Mouse (Mus musculus): ENCODE data around the gene Fam49a. TPM values are rescaled to one million over a fixed set of nuclear protein-coding genes. Genes with fewer than 3 reads are reported as not detected.
A peak's percentile ranks its signal among the peaks of the same experiment; 100 is the strongest.

Gene Fam49a
- total RNA-seq, 2 experiments from 2014 or later = 170 to 187 TPM

- no peak for DNase-seq (ENCODE audit: low spot score in 2 of 2)
These were observed 94.1 kb downstream of the Fam49a start for GRCm38 (mm10) chr12:12356048-12356447.

- DNase-seq (ENCODE audit: low spot score in 2 of 2) = no peak
These were observed 94.5 kb downstream of the Fam49a start for GRCm38 (mm10) chr12:12356463-12356862.

- DNase-seq (ENCODE audit: low spot score in 2 of 2) = no peak
These were observed 95.0 kb downstream of the Fam49a start for GRCm38 (mm10) chr12:12356946-12357345.

- no peak for DNase-seq (ENCODE audit: low spot score in 2 of 2)
These were observed 98.0 kb downstream of the Fam49a start for GRCm38 (mm10) chr12:12359923-12360322.

GRCm38 (mm10) chr12:12362371-12362770, 100.4 kb downstream of the Fam49a start:
- DNase-seq (ENCODE audit: low spot score in 2 of 2) = no peak

GRCm38 (mm10) chr12:12364201-12364600, 102.3 kb downstream of the Fam49a start:
- no peak for DNase-seq (ENCODE audit: low spot score in 2 of 2)

GRCm38 (mm10) chr12:12367423-12367822, 105.5 kb downstream of the Fam49a start:
- peak in 1 of 2 experiments; percentile 42 for DNase-seq (ENCODE audit: low spot score in 2 of 2)

GRCm38 (mm10) chr12:12373111-12373862, 111.3 kb downstream of the Fam49a start:
- DNase-seq (ENCODE audit: low spot score in 2 of 2) = no peak

- DNase-seq (ENCODE audit: low spot score in 2 of 2) = no peak
These were observed 117.1 kb downstream of the Fam49a start for GRCm38 (mm10) chr12:12379056-12379455.

GRCm38 (mm10) chr12:12389271-12389670, 127.3 kb downstream of the Fam49a start:
- no peak for DNase-seq (ENCODE audit: low spot score in 2 of 2)

- peak; percentile 51 to 85 for DNase-seq (ENCODE audit: low spot score in 2 of 2)
These were observed 134.3 kb downstream of the Fam49a start for GRCm38 (mm10) chr12:12396224-12396623.

- DNase-seq (ENCODE audit: low spot score in 2 of 2) = peak; percentile 39 to 69
These were observed 139.1 kb downstream of the Fam49a start for GRCm38 (mm10) chr12:12401051-12401465.

GRCm38 (mm10) chr12:12401504-12401903, 139.6 kb downstream of the Fam49a start:
- DNase-seq (ENCODE audit: low spot score in 2 of 2) = no peak

GRCm38 (mm10) chr12:12405491-12406110, 143.7 kb downstream of the Fam49a start:
- no peak for DNase-seq (ENCODE audit: low spot score in 2 of 2)

GRCm38 (mm10) chr12:12409044-12409443, 147.1 kb downstream of the Fam49a start:
- DNase-seq (ENCODE audit: low spot score in 2 of 2) = peak in 1 of 2 experiments; percentile 60

GRCm38 (mm10) chr12:12412674-12413073, 150.7 kb downstream of the Fam49a start:
- peak; percentile 45 to 82 for DNase-seq (ENCODE audit: low spot score in 2 of 2)

- no peak for DNase-seq (ENCODE audit: low spot score in 2 of 2)
These were observed 158.5 kb downstream of the Fam49a start for GRCm38 (mm10) chr12:12420423-12420822.

GRCm38 (mm10) chr12:12420841-12421579, 159.1 kb downstream of the Fam49a start:
- DNase-seq (ENCODE audit: low spot score in 2 of 2) = peak; percentile 67 to 89

GRCm38 (mm10) chr12:12421580-12421878, 159.6 kb downstream of the Fam49a start:
- no peak for DNase-seq (ENCODE audit: low spot score in 2 of 2)

- no peak for DNase-seq (ENCODE audit: low spot score in 2 of 2)
These were observed 163.2 kb downstream of the Fam49a start for GRCm38 (mm10) chr12:12425188-12425587.

GRCm38 (mm10) chr12:12427285-12427684, 165.3 kb downstream of the Fam49a start:
- no peak for DNase-seq (ENCODE audit: low spot score in 2 of 2)

- DNase-seq (ENCODE audit: low spot score in 2 of 2) = no peak
These were observed 166.9 kb downstream of the Fam49a start for GRCm38 (mm10) chr12:12428886-12429285.

All from layer of hippocampus, adult 18-20 months (tissue).